Mouse (Mus musculus): Measurements from ENCODE around the gene Fxyd1. TPM values are rescaled to one million over a fixed set of nuclear protein-coding genes. Genes with fewer than 3 reads are reported as not detected.

Fxyd1 gene
- total RNA-seq, 2 experiments from 2014 or later: 695 to 726 TPM

DNA sequence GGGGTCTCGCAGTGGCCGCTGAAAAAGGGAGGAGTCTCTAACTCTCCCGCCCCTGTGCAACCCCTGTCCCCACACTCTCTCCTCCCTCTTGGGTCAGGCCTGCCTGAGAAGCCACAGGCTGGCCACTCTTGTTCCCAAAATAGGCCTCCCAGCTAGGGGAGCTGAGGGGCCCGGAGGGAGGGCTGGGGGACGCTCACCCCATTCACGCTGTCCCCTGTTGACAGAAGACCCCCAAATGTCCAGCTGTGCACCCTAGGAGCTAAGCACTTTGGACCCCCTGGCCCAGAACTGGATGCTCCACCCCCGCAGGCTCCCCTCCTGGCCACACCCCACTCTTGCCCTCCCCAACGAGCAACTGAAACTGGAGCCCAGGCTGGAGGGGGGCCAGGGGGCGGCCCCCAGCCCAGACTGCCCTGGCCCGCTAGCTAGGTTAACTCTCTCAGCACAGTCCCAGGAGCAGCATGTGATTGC lies 1.6 kb downstream of the Fxyd1 start:
- intact Hi-C loops (cut with DNase I): loop anchor here (5.0 kb wide), 1 partner anchor 122 kb away; no protein-coding TSS in a partner anchor

DNA sequence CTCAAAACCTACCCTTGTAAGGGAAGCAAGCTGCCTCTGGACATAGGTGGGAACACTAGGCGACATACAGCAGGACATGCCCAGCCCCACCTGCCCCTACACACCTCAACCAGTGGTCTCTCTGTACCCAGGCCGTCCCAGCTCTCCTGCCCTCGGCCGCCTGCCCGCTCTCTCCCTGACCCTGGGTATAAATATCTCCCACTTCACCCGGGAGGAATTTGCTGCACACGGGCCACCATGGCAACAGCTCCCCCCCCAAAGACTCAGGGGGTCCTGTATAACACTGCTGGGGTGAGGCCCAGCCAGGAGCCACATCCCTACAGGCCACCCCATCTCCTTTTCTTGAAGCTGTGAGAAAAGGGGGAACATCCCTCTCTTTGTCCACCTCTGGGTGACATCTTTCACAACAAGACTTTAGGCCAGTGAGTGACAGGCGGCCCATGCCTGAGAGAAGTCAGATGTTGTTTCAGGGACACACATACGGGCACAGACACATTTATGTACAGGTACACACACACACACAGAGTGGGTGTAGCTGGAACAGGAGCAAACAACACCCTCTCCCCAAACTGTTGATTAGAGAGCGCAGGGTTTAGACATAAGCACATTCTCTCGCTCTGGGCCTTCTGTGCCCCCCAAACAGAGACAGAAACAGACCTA lies 2.2 kb downstream of the Fxyd1 start:
- intact Hi-C loops (cut with DNase I): loop anchor here (5.0 kb wide), 1 partner anchor 123 kb away; no protein-coding TSS in a partner anchor
- DNase-seq: peak; percentile 81 to 82

More for the DNA sequence above, 1.6 kb downstream of the Fxyd1 start:
- DNase-seq: peak; percentile 94

DNA sequence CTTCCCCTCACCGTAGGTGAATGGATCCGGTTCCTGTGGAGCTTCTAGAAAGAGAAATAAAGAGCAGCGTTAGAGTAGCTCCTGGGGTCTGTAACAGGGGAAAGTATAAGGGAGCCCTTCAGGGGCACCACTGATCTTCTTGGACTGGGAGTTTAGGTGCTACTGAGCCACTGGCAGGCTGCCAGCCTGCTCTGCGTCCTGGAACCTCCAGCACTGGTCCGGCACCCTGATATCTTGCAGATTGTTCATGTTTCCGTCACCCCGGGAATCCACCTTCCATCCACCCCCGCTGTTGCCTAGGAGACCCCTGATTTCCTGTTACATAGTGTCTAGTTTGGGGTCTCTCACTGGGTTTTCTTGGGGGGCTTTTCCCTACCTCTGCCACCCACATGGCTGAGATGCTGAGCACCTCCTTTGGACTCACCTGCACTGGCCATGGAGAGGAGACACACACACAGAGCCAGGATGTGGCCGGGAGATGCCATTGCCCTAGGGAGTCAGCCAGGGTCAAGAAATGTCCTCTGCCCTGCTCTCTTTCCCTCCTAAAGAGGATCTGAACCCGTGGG lies 3.0 kb downstream of the Fxyd1 start:
- peak in 1 of 2 experiments; percentile 43 for DNase-seq
- intact Hi-C loops (cut with DNase I): no loop called here

DNA sequence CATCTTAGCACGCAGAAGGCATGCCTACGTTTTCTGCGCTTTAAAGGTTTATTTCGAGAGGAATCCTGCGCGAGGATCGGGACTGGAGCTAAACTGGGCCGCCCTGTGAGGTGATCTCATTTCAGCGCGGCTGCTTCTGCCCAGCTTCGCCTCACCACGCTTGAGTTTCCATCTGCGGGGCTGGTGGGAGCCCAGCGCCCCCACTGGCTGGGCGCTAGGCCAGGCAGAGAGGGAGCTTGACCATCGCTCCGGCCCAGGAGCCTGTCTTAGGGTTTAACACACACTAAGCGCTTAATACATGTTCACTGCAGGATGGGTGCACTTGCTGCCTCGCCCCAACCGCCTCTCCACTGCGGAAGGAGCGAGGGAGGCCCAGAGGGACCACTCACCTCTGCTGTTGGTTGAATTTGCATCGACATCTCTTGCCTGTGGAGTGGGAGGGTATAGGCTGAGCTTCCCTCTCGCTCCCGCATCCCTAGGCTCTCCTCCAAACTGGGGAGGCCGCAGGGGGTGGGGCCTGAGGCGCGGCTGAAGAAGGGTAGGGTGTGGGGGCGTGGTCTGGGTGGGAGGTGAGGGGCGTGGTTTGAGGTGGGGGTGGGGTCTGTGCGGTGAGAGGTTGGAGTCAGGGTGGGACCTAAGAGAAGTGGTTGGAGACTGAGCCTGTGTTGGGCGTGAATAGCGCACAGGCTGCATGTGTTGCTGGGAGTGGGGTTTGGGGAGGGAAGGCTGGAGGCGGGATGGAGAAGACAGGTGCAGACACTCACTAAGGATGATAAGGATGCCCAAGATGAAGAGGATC lies 4.2 kb downstream of the Fxyd1 start:
- peak; percentile 51 to 67 for DNase-seq
- intact Hi-C loops (cut with DNase I): no loop called here

DNA sequence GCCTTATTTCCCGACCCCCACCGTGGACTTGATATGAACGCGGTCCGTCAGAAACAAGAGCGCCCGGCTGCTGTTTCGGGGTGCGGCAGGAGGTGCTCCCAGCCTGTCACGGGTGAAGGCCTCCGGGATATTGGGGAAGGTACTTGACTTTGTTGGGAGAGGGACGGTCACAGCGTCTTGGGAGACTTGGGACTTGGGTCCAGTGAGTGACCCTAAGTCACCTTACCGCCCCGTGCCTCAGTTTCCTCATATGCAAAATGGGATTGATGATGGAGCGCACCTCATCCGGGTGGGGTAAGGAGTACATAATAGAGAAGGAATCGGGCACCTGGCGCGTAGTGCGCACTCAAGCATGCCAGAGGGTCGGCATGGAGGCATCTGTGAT lies 4.8 kb downstream of the Fxyd1 start:
- no peak for DNase-seq
- intact Hi-C loops (cut with DNase I): no loop called here

DNA sequence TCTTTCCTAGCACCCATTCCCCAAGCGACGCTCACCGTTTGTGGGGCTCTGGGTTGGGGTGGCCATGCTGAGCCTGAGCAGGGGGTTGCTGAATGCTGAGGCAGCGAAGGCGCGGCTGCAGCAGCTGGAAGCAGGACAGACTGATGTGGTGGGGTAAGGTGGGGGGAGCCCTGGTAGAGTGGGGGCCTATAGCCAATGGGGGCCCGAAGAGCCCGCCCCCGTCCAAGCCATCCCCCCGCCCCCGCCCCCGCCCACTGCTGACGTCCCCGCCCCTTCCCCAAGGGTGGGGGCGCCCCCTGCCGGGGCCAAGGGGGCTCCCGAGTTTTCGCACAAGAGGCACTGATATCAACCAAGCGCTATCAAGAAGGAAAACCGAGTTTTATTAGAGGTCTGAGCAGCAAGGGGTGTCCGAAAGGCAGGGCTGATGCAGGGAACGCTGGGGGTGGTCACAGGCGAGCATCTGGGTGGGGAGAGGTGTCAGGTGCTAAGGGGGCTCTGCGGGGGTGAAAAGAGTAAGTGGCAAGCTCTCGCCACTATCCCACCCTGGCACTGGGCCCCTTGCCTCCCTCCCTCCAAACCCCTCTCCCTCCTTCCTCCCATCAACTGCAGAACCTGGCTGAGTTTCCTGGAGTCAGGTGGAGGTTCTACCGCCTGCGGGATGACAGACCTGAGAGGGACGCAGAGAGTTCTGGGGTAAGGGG lies 5.5 kb downstream of the Fxyd1 start, which contains the start of gene Fxyd7:
Fxyd7 (minus strand) TSS at position 147 of the 701 bp plus-strand sequence.
- DNase-seq: no peak
- intact Hi-C loops (cut with DNase I): no loop called here

DNA sequence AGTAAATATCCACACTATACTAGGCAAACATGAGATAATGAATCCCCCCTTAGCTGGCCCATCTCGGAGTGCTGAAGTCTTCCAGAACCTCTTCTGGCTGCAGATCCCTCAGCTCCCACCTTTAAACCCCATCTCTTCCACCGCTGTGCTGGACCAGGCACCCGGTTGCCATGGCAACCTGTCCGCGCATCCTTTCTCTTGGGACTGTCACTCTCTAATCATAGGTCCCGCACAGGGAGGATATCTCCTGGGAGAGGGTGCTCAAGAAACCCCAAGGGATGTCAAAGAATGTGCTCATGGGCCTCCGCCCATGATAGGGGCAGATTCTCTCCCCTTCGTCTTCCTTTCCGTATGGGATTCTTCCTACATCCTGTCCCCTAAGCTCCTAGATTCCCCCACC lies 6.1 kb downstream of the Fxyd1 start:
- intact Hi-C loops (cut with DNase I): no loop called here
- DNase-seq: no peak

DNA sequence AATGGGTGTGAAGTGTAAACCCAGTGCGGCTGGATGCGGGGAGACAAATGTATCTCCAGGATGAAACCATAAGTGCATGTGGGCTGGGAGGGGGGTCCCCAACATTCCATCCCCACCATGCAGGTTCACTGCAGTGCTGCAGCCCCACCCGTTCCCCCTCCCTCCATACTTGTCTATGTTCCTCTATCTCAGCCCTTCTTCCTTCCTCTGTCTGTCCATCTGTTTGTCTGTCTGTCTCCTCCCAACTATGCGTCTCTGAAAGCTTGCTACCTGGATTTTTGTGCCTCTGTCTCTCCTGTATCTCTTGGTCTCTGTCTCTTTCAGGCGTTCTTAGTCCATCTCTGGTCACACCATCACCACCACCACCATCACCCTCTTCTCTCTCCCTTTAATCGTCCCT lies 6.5 kb downstream of the Fxyd1 start:
- intact Hi-C loops (cut with DNase I): no loop called here
- DNase-seq: no peak

DNA sequence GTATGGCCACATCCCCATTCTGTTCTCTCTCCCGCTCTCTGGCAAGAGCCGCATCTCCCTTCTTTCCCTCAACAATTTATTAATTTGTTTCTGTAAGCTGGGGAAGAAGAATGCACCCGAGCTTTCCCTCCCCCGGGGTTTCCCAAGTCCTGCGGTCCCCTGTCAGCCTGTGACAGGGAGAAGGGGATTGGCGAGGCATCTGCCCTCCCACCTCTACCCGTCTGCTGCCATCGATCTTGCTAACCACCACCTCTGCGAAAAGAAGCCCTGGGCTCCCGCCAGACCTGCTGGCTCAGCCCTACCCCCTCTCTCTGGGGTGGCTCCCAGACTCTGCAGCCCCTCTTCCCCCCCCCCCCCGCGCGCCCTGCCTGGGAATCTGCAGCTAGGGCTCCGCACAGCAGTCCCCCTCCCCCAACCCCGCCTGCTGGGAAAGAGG lies 7.1 kb downstream of the Fxyd1 start:
- DNase-seq: no peak
- intact Hi-C loops (cut with DNase I): no loop called here

DNA sequence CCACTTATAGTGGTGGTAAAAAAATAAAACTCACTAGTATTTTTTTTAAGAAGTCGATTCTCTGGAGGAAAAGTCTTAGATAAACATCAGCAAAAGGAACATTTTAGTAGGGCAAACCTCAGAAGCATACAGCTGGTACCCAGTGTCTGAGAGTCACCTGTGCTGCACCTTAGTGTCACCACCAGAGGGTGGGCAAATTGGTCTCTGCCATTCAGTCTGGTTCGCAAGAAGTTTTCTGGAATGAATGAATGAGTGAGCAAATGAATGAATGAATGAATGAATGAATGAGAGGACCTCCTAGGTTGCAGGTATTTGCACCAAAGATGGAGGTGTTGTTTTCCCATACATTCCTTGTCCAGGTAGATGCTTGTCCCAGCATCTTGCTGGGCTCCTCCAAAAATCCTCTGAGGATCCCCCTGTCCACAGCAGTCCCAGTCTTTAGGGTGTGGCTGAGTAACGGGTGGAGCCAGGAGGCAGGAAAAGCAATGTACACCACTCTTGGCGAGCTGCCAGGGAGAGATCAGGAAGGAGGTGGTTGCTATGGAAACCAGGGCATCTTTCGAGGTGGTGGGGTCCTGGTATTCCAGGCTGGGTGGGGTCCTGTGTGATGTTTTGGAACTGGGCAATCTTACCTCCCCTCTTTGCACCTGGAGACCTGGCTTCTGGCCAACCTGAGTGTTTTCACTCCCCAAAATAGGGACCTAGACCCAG lies 7.7 kb downstream of the Fxyd1 start:
- intact Hi-C loops (cut with DNase I): no loop called here
- DNase-seq: peak in 1 of 2 experiments; percentile 47

DNA sequence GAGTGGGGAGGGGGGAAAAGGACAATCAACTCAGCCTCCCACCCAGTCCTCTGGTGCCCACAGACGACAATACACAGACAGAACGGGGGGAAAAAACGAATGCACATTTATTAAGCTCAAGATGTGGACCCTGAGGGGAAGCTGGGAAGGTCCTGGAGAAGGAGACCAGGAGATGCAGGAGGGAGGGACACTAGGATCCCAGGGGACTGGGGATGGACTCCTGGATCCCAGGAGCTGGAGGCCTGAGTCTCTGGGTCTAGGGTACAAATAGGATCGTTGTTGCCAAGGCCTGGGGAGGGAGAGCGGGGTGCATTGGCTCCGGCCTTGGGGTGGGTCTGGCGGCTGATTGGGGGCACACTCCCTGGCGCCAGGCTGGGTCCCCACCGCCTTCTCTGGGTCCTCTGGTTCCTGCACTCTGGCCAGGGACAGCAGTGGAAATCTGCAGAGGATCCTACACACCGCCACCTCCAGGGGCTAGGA lies 14.5 kb downstream of the Fxyd1 start, which contains the start of gene Fxyd5:
Fxyd5 (minus strand) TSS at position 51 of the 480 bp plus-strand sequence.
- no peak for DNase-seq
- intact Hi-C loops (cut with DNase I): loop anchor here (5.0 kb wide), 1 partner anchor 40 kb away; no protein-coding TSS in a partner anchor

DNA sequence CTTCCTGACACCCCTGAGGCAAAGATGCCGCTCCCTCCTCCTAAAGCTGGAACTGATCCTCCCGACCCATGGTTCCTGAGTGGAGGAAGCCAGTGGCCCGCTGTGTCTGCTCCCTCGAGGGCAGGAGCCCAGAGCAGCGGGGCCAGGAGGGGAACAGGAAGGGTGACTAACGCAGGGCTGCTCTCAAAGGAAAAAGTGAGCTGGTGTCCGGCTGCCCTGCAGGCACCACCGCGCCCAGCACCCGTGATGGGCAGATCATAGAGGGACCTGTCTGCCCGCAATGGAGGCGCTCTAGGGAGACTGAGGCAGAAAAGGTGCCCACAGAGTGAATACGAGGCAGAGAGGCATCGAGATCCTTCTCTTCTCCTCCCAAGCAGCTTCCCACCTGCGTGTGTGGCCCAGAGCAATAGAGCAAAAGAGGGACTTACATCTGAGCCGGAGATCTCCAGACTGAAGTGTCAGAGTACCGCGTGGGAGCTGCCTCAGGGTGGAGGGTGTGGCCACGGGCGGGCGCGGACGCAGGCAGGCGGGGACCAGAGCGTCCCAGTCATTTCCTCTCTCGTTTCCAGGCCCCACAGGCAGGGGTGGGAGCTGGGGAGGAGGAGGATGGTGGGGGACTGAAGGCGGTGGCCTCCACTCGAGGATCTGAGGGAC lies 15.2 kb downstream of the Fxyd1 start:
- intact Hi-C loops (cut with DNase I): loop anchor here (5.0 kb wide), 1 partner anchor 39 kb away; no protein-coding TSS in a partner anchor
- DNase-seq: peak; percentile 73 to 74

DNA sequence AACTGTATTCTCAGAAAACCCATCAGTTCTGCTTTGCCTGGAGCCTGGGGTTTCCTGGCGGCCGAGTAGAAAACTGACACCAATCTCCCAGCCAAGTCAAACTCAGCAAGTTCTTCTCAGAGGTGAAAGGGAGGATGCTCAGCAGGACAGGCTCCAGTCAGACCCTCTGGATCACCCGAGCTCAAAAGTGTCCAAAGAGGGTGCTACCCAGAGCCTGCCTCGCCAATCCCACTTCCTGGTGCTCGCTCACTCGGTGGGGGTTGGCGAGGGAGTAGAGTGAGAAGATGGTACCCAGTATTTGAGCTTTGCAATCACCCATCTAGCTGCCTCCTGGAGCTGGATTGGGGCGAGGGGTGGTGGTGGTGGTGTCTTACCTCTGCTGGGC lies 16.0 kb downstream of the Fxyd1 start:
- DNase-seq: no peak
- intact Hi-C loops (cut with DNase I): loop anchor here (5.0 kb wide), 1 partner anchor 39 kb away; no protein-coding TSS in a partner anchor

DNA sequence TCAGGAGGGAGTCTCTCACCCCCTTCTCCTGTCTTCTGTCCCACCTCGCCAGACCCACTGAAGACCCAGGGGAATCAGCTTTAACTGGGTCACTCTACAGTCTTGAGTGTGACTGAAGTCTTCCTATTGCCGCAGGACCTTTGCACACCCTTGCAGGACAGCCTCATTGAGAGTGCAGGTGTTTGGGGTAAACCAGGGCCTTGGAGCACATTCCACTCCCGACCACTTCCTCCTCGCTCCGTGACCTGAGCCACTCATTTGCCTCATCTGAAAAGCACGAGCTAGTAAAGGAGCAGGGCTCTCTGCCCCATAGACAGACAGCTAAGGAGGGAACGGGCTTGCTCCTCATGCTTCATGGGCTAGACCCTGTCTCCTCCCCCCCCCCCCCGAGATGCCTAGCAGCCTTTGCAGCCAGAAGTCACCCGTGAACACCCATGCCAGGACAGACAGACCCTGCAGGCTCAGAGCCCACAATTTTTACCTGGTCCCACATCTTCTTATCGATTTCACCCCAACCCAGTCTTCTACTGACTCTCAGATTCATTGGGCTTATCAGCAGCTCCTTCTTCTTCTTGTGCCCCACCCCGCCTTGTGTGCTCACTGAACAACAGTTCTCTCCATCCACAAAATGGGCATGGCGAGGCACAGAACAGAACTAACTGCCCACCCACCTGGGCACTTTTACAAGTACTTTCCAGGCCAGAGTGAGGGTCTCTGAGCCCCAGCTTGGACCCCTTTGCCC lies 16.5 kb downstream of the Fxyd1 start:
- intact Hi-C loops (cut with DNase I): loop anchor here (5.0 kb wide), 1 partner anchor 38 kb away; no protein-coding TSS in a partner anchor
- DNase-seq: no peak

DNA sequence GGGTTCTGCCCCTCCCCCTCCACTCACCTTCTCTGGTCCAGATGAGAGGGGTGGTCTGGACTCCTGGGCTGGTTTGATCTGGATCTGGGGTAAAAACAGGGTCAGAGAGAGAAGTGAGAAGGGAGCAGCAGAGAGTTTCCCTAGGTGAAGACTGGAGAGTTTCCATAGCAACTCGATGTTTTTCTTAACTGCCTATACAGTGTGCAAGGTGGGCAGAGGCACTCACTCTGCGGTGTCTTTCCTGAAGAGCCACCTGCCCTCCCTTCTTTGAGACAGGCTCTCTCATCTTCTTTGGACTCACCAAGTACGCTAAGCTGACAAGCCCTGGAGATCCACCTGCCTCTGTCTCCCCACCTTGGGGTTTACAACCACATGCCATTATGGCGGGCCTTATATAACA lies 18.0 kb downstream of the Fxyd1 start:
- DNase-seq: no peak
- intact Hi-C loops (cut with DNase I): no loop called here

DNA sequence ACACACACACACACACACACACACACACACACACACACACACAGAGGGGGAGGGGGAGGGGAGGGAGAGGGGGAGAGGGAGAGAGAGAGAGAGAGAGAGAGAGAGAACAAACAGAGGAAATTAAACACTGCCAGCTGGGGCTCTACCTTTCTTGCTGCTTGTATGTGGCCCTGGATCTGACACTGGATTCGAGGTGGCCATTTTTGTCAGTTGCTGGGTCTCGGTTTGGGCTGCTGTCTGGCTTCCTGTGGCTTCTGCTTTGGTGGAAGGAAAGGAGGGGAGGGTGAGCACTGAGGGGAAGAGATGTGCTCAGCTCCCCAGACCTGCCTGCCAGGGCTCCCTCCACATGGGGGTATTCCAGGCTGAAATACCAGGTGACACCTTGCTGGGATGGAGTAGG lies 19.3 kb downstream of the Fxyd1 start:
- intact Hi-C loops (cut with DNase I): no loop called here
- no peak for DNase-seq

DNA sequence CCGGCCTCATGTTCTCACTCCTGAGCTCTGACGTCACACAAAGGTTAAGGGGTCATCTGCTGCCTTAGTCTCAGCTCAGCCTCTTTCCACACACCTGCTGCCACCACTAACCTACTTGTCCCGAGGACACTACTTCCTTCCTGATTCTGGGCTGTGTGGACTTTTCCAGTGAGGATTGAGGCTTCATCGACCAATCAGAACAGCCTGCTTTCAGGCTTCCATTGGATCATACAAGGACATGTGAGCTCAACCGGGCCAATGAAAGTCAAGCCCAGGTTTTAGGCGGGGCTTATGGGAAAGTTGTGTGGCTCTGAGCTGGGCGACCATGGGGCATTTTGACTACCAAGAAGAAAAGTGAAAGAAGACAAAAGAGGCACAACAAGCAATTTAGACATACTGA lies 20.1 kb downstream of the Fxyd1 start:
- DNase-seq: no peak
- intact Hi-C loops (cut with DNase I): no loop called here

DNA sequence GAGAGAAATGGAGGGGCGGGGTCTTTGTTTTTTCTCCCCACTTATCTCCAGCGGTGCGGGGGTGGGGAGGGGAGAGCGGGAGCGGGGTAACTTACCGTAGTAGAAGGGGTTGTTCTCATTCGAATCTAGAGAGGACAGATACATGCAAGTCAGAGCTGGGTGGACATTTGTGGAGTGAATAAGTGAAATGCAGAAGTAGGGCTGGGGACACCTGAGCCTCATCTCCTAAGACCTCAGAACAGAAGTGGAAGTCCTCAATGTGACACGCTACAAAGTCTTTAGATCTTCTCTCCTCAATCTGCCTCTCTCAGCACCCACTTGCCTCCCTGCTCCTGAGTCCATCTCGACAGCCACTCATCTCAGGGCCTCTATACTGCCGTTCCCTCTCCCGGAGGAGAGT lies 21.7 kb downstream of the Fxyd1 start:
- intact Hi-C loops (cut with DNase I): no loop called here
- DNase-seq: no peak

DNA sequence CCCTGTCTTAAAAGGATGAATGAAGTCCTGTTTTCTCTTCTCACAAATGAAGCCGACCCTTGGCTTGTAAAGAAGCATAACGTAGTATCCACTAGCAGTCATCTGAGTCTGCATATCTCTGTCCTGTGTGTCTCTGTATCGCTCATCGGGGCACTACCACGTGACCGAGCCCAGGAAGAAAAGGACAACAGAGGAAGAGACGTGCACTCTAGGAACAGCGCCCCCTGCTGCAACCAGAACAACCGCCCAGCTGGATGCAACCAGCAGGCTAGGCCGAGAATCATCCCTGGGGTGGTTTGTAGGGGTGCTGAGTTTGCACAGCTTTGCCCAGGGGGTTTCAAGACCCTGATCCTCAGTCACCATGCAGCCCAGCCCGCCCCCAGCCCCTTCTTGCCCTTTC lies 22.2 kb downstream of the Fxyd1 start:
- DNase-seq: no peak
- intact Hi-C loops (cut with DNase I): no loop called here

Measured in heart, postnatal 10 days (tissue).